Mouse (Mus musculus) lung, adult 2 months (tissue): Measurements from ENCODE around the gene Itpripl1.
A peak's percentile ranks its signal among the peaks of the same experiment; 100 is the strongest.
"Not testable (repeated sequence)": the region's sequence is repeated elsewhere in the genome, so short reads cannot be mapped to it uniquely, and the experiment has no call there.

Experiments used
- CTCF ChIP-seq: fragments of 200-500 bp; IDR thresholded peaks from 2 replicates; pipeline ENCODE4 v1.5.1; 2011; ENCODE audit warnings: mild to moderate bottlenecking, low read length, control low read depth; ENCODE audit not compliant: insufficient read depth
- POLR2A ChIP-seq: fragments of 200-500 bp; IDR thresholded peaks from 2 replicates; pipeline ENCODE4 v1.6.1; 2011; ENCODE audit warnings: low read depth, mild to moderate bottlenecking, control low read depth, low read length, borderline replicate concordance; ENCODE audit errors: extremely low read depth

DNA sequence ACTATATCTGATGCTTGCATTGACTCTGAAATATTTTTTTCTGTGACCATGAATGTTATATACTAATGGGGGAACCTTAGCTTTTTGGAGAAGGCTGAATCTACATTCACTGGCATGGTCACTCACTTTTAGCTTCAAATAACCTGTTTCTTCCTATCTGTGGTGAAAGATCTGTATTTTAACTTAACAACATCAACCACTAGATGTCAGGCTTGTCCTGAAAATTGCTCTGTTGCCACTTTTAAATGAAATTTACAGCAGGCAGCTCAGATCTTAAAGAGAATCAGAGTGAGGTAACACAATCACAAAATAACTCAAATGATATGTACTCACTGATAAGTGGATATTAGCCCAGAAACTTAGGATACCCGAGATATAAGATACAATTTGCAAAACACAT is 23.0 kb upstream of the Itpripl1 start:
- TF ChIP-seq CTCF, result peak; percentile 20; the same call in 1 of the 2 replicates
- not testable (repeated sequence) for TF ChIP-seq POLR2A
